Mouse (Mus musculus): ENCODE data around the gene Cfap97d1.
"Not testable (repeated sequence)": the region's sequence is repeated elsewhere in the genome, so short reads cannot be mapped to it uniquely, and the experiment has no call there.

The Cfap97d1 gene

GRCm38 (mm10) chr11:101973496-101973895 lies 10.6 kb upstream of the Cfap97d1 start:
- DNase-seq (ENCODE audit: low spot score in 2 of 2): no peak

DNA sequence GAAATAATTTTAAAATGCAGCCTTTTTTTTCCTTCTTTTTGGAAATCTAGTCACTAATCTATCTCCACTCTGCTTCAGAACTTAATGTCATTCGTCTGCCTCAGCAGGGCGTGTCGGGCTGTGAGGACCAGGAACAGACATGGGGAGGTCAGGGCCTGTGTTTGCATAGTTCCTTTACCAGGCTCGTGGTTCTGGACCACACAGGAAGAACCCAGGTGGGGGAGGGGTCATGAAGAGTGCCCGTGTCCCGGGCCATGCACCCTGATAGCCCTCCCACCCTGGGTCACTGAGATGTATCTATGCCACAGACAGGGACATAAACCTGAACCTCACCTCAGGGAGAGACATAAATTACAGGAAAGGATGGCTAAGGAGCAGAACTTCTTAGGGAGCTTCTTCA lies 9.9 kb upstream of the Cfap97d1 start:
- no peak for DNase-seq (ENCODE audit: low spot score in 2 of 2)

DNA sequence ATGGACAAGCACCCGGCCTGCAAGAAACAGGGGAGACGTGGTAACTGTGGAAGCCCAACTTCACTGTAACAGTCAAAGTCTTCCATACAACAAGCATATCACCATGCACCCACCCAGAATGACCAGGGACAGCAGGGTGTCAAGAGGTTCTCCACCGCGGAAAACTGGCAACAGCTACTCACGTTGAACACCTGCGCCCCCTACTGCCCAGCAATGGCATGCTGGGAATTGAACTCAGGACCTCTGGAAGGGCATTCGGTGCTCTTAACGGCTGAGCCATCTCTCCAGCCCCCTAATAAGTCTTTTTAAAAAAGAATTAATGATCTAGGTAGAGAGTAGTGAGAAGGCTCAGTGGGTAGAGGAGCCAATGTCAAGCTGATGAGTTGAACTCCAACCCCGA lies 9.2 kb upstream of the Cfap97d1 start:
- DNase-seq (ENCODE audit: low spot score in 2 of 2): no peak

- DNase-seq (ENCODE audit: low spot score in 2 of 2): no peak
Measured at GRCm38 (mm10) chr11:101976949-101977348, 7.1 kb upstream of the Cfap97d1 start.

DNA sequence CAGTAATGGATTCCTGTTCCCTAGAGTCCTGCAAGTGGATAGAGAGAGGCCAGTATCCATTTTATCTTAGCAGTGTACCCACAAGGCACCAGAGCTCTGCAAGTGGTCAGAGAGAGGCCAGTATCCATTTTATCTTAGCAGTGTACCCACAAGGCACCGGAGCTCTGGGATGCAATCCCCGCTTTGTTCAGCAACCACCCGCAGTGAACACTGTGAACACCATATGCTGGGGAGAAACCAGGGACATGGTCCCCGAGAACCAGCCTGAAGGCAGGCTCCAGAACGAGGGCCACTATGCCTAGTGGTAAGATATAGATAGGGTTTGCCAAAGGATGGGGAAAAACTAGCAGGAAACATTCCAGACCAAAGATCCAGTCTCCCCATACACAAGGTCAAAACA lies 4.9 kb upstream of the Cfap97d1 start:
- DNase-seq (ENCODE audit: low spot score in 2 of 2): no peak

- DNase-seq (ENCODE audit: low spot score in 2 of 2): no peak
Measured at GRCm38 (mm10) chr11:101980603-101981157, 3.4 kb upstream of the Cfap97d1 start.

DNA sequence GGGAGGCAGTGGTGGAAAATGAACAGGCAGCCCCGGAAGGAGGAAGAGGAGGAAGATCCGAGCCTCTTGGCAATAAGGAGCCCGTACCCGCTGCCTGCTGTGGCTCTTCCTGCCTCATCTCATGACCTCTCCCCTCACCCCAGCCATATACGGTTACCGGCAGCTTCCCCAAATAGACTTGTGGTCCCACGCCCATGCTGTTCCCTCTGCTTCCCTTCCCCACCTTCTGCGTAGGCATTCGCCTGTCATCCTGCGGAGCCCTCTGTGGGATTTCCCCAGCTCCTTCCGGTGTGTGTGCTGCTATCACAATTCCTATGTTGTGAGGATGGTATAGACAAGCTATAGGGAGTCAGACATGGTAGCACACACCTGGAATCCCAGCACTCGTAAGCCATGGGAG lies 2.2 kb upstream of the Cfap97d1 start:
- no peak for DNase-seq (ENCODE audit: low spot score in 2 of 2)

DNA sequence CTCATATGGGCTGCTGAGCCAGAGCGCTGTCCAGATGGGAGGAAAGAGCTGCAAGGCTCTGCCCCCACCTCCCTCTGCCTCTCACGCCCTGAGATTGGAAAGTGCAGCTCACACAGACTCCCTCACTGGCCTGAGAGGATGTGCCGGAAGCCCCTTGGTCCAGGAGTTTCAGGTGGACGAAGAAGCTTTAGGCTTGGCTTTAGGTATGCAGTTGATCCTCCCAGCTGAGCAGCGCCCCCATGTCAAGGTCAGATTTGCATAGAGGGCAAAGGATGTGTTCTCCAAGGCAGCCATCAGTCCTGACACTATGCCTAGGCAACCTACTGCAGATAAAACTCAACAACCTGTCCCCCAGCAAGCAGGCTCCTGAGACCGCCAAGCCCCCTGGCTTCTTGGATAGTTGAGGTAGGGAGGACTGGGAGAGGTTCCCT lies 1.1 kb upstream of the Cfap97d1 start:
- no peak for DNase-seq (ENCODE audit: low spot score in 2 of 2)

DNA sequence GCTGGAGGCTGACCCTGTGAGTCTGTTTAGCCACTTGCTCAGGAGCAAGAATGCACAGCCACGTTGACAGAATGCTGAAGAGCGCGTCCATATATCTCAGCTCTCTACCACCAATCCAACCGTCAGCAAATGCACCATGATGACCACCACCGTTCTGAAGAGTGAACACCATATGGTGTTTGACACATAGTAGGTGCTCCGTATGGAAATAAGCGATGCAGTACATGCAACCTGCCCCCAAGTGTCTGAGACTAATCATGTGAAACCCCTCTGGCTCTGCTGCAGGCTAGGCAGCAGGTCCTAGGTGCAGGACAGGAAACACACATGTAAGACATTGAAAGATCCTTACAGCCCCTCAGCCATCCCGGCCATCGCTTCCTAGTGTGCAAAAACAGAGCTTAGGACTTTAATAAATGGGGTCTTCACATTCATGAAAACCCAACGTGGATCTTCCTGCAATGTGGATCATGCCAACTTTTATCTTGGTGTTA lies 603 bp upstream of the Cfap97d1 start:
- DNase-seq (ENCODE audit: low spot score in 2 of 2): no peak

DNA sequence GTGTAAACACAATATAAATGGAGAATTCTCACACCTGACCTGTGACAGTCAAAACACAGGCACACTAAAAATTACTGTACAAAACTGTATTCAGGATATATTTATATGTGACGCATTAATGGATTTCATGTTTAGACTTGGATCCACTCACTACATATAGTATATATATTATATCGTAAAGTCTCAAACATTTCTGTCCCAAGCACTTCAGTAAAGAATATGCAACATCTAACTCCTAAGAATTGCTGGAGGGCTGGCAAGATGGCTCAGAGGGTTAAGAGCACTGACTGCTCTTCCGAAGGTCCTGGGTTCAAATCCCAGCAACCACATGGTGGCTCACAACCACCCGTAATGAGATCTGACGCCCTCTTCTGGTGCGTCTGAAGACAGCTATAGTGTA lies 1.4 kb downstream of the Cfap97d1 start:
- not testable (repeated sequence) for DNase-seq (ENCODE audit: low spot score in 2 of 2)

DNA sequence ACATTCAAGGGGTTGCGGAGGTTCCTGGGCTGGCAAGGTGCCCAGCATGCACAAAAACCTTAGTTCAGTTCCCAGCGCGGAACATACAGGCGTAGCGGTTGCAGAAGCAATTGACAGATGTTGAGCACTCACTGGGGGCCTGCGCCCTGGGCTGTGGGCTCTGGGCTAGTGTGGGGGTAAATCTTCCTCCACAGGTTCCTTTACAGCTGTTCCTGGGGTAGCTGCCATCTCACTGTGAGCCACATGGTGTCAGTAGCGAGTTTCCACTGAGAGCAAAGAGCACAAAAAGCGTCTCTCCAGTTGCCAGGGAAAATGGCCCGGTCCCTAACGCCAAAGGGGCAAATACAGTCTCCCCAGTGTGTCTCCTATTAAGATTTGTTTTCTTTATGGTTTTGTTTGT lies 1.9 kb downstream of the Cfap97d1 start:
- DNase-seq (ENCODE audit: low spot score in 2 of 2): peak; percentile 86 to 87

- no peak for DNase-seq (ENCODE audit: low spot score in 2 of 2)
Measured at GRCm38 (mm10) chr11:101986913-101987312, 2.8 kb downstream of the Cfap97d1 start, which contains the start of gene Dusp3. Gene Dusp3, minus strand, starts transcription at chr11:101987013.

DNA sequence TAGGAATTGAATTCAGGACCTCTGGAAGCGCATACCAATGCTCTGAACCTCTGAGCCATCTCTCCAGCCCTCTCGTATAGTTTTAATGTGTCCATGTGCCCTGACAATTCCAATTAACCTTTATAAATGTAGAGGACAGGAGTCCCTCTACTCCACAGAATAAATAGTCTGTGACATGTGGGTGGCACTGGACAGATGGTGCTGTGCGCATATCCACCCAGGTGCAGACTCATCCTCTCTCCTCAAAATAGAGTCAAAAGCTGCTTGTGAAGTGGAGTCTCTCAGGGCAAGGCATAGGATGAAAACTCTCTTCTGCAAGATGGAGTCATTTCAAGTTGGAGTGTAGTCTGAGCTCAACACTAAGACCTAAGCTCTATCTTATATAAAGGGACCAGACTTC lies 6.2 kb downstream of the Cfap97d1 start:
- DNase-seq (ENCODE audit: low spot score in 2 of 2): no peak

GRCm38 (mm10) chr11:101991813-101992212 lies 7.7 kb downstream of the Cfap97d1 start:
- DNase-seq (ENCODE audit: low spot score in 2 of 2): no peak

DNA sequence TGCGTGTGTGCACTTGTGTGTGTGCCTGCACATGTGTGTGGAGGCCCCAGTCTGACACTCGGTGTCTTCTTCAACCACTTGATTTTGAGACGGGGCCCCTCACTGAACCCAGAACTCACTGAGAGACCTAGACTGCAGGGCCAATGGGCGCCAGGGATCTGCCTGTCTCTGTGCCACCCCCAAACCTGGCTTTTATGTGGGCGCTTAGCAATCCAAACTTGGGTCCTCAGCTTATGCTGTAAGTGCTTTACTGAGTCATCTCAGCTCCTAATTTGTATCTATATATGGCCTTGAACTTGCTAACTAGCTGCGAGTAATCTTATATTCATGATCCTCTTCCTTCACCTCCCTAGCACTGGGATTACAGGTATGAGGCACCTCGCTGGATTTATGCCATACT lies 8.3 kb downstream of the Cfap97d1 start:
- DNase-seq (ENCODE audit: low spot score in 2 of 2): no peak

DNA sequence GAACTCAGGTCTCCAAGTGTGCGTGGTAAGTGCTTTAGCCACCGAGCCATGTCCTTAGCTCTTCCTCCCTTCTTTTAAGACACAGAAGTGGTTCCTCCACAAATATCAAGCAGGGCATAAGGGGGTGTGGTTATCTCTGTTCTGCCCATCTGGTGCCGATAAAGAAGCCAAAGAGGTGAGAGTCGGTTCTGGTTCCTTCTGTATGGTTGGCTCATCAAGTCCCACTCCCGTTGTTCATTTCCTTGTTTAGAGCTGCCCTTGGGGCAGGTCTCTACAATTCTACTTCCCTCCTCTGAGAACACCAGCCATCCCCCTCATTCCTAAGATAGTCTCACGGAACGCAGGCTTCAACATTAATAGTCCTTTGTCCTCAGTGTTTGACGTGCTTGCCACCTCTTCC lies 10.0 kb downstream of the Cfap97d1 start:
- no peak for DNase-seq (ENCODE audit: low spot score in 2 of 2)

GRCm38 (mm10) chr11:101995938-101996337 lies 11.9 kb downstream of the Cfap97d1 start:
- no peak for DNase-seq (ENCODE audit: low spot score in 2 of 2)

- no peak for DNase-seq (ENCODE audit: low spot score in 2 of 2)
Measured at GRCm38 (mm10) chr11:101998258-101998657, 14.2 kb downstream of the Cfap97d1 start.

DNA sequence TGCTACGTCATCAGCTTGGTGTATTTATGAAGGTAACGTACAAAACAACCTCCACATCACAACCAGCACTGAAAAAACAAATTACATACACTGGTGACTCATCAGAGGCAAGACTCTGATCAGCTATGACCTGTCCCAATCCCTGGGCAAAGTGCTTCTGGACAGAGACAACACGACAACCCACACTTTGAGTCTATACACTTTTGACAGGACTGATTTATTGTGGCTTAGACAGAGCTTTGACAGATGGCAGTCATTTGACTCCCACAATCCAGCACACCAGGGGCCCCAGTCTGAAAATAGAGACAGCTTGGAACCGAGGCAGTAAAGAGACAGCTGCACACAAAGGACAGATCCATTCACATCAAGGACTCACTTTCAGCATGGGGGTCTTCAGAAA lies 15.4 kb downstream of the Cfap97d1 start:
- DNase-seq (ENCODE audit: low spot score in 2 of 2): no peak

DNA sequence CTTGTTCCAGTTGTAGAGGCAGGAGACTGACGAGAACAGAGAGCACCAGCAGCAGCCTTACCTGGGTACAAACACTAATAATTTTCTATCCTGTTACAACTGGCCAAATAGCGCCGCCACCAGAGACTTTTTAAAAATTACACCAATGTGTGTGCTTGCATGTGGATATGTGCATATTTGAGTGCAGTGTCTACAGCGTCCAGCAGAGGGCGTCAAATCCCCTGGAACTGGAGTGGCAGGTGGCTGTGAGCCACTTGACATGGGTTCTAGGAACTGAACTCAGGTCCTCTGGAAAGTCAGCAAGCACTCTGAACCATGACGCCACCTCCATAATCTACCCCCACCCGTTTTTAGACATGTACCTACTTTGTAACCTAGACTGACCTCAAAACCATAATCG lies 20.2 kb downstream of the Cfap97d1 start:
- DNase-seq (ENCODE audit: low spot score in 2 of 2): no peak

GRCm38 (mm10) chr11:102006271-102006670 lies 22.2 kb downstream of the Cfap97d1 start:
- no peak for DNase-seq (ENCODE audit: low spot score in 2 of 2)

GRCm38 (mm10) chr11:102006688-102007087 lies 22.6 kb downstream of the Cfap97d1 start:
- no peak for DNase-seq (ENCODE audit: low spot score in 2 of 2)

GRCm38 (mm10) chr11:102008372-102008771 lies 24.3 kb downstream of the Cfap97d1 start:
- DNase-seq (ENCODE audit: low spot score in 2 of 2): no peak

DNA sequence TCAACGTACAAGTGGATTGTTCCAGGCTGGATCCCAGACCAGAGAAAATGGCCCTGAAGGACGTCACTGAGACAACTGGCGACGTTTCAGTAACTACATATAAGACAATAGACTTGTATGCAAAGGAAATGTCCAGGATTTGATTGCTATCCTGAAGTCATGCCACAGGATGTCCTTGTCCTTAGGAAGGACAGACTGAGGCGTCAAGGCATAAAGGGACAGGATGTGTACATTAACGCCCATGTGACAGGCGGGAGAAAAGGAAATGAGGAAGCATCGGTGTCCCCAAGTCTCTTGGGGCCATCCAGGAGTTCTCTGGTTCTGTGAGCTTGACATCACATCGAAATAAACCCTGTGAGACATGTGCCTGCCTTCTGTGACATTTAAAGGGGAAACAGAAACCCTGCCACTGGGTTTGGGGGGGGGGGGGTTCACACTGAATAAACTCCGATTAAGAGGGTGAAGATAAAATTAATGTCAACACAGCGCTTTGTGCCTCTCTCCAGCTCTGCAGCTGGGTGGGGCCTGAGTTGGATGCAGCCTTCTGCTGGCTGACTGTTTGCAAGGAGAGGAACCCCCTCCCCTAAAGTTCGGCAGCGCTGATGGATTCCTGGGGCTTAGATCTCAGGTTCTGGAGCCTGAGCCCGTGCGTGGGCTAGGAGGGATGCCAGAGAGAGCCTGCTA lies 25.0 kb downstream of the Cfap97d1 start:
- no peak for DNase-seq (ENCODE audit: low spot score in 2 of 2)

Data from frontal cortex, postnatal 25 days (tissue).